ENCODE assay signal across 19 mouse cellular contexts in the genomic region with DNA sequence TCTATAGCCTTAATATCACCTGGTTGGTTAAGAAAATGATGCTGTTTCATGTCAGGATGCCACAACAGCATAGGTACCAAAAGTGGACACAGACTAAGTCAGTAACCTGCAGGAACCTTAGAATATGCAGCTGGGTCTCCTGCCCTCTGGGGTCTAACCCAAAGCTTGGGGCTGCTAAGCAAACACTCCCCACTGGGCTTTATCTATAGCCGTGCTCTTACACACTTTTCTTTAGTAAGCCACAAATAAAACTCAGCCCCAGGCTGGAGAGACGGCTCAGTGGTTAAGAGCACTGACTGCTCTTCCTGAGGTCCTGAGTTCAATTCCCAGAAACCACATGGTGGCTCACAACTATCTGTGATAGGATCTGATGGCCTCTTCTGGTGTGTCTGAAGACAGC. TPM values are rescaled to one million over a fixed set of nuclear protein-coding genes. Genes with fewer than 3 reads are reported as not detected.
A peak's percentile ranks its signal among the peaks of the same experiment; 100 is the strongest.
DNase-seq lines count a peak whose midpoint lies in the region; ATAC-seq and TF ChIP-seq lines count a peak whose summit lies in the region.
"Had no signal": no experiment of that assay in that cellular context is flagged by ENCODE, and none has a peak within 500 bp of the region (broad histone marks: within the 10 kb centered on the region; RNA-seq: fewer than 3 reads in every experiment).

No protein-coding gene starts in this region.

- WGBS in hindbrain, embryonic 13.5 days, result 79% methylated on average over 2 of the region's 2 CpGs
- 68% methylated on average over 2 of the region's 2 CpGs for WGBS in hindbrain, embryonic 10.5 days
- WGBS in liver, embryonic 13.5 days (ENCODE audit: insufficient replicate concordance), result 41% methylated on average over 2 of the region's 2 CpGs

- no peak for TF ChIP-seq POLR2A in MEL (IDR thresholded peaks at IDR 0.05; ENCODE audit: control insufficient read depth in 1 of 2, insufficient read depth in 1 of 2, low read depth in 1 of 2, low read length in 2 of 2, poor library complexity in 1 of 2)

- no peaks in the 10 kb centered on the region for H3K9me3 ChIP-seq in hindbrain, embryonic 13.5 days
- H3K9me3 ChIP-seq in hindbrain, embryonic 10.5 days, result no peaks in the 10 kb centered on the region
- H3K9me3 ChIP-seq in liver, embryonic 13.5 days (replicated peaks), result no peaks in the 10 kb centered on the region
- H3K9me3 ChIP-seq in MEL (replicated peaks; ENCODE audit: insufficient read depth, low read length), result no peaks in the 10 kb centered on the region
- H3K9me3 ChIP-seq: embryonic facial prominence, embryonic 13.5 days; forebrain, embryonic 12.5 days; heart, embryonic 13.5 days had no signal

- TF ChIP-seq EP300 in MEL (IDR thresholded peaks at IDR 0.05; ENCODE audit: low read depth in 1 of 2, low read length in 2 of 2), result no peak

- no peak for TF ChIP-seq RAD21 in MEL (IDR thresholded peaks at IDR 0.05; ENCODE audit: low read depth, low read length)

- no peak for DNase-seq in hindbrain, embryonic 10.5 days (ENCODE audit: low spot score)
- no peak for DNase-seq in liver, embryonic 13.5 days
- DNase-seq in liver (no peak), MEL (ENCODE audit: low read depth, low spot score) (peak; percentile 23)
- peak; percentile 16 for DNase-seq in induced T-regulatory cell, adult 2 months (ENCODE audit: low read depth)
- DNase-seq in right cerebral cortex, postnatal 36 days (ENCODE audit: low spot score in 2 of 2), result no peak
- DNase-seq: adrenal gland, adult 2 months; adrenal gland, postnatal 25 days; cerebellum, adult 18-20 months; cerebellum, adult 9-11 months; cerebellum, postnatal 36 days; gastrocnemius, postnatal 10 days; heart, postnatal 36 days had no signal

- peaks cover 18% of the 10 kb centered on the region for H3K36me3 ChIP-seq in hindbrain, embryonic 13.5 days
- H3K36me3 ChIP-seq in hindbrain, embryonic 10.5 days, result peaks cover 17% of the 10 kb centered on the region
- peaks cover 8% of the 10 kb centered on the region; the same call in 1 of the 2 replicates for H3K36me3 ChIP-seq in liver, embryonic 13.5 days
- peaks cover 0 to 14% of the 10 kb centered on the region in 2 experiments; a peak in 2 of 4 replicates for H3K36me3 ChIP-seq in MEL (ENCODE audit: control insufficient read depth in 1 of 2, insufficient read depth in 2 of 2, low read length in 2 of 2)

- no peak overlapping the region for H3K4me3 ChIP-seq in hindbrain, embryonic 13.5 days
- no peak overlapping the region; the same call in 1 of the 2 replicates for H3K4me3 ChIP-seq in hindbrain, embryonic 10.5 days
- no peak overlapping the region for H3K4me3 ChIP-seq in liver, embryonic 13.5 days (replicated peaks)
- no peak overlapping the region for H3K4me3 ChIP-seq in MEL (ENCODE audit: control insufficient read depth in 1 of 2, insufficient read depth in 1 of 2, low read depth in 2 of 2, low read length in 2 of 2)

- H3K27ac ChIP-seq in hindbrain, embryonic 13.5 days, result 0 out of 2 replicates have a peak overlapping the region, but pooled peaks have one; percentile 89
- H3K27ac ChIP-seq in hindbrain, embryonic 10.5 days, result no peak overlapping the region
- H3K27ac ChIP-seq in liver, embryonic 13.5 days, result peak overlapping the region; percentile 66
- no peak overlapping the region for H3K27ac ChIP-seq in MEL (ENCODE audit: control insufficient read depth, low read depth, low read length)

- H3K4me1 ChIP-seq in hindbrain, embryonic 13.5 days (replicated peaks), result peaks cover 24% of the 10 kb centered on the region
- H3K4me1 ChIP-seq in hindbrain, embryonic 10.5 days (replicated peaks), result peaks cover 26% of the 10 kb centered on the region
- peaks cover 31% of the 10 kb centered on the region for H3K4me1 ChIP-seq in liver, embryonic 13.5 days (replicated peaks)
- peaks cover 0 to 15% of the 10 kb centered on the region in 2 experiments; a peak in 2 of 4 replicates for H3K4me1 ChIP-seq in MEL (ENCODE audit: control insufficient read depth in 1 of 2, insufficient read depth in 2 of 2, low read length in 2 of 2)

- H3K79me2 ChIP-seq in MEL (ENCODE audit: control insufficient read depth, insufficient read depth, low read length, poor library complexity), result peaks cover 2% of the 10 kb centered on the region; the same call in 1 of the 2 replicates

- TF ChIP-seq CTCF in MEL (IDR thresholded peaks at IDR 0.05 in 2 of 3, conservative IDR thresholded peaks at IDR 0.05 in 1 of 3; ENCODE audit: control insufficient read depth in 1 of 3, insufficient read depth in 1 of 3, low read depth in 2 of 3, low read length in 3 of 3, poor library complexity in 1 of 3, severe bottlenecking in 1 of 3), result no peak

- no peaks in the 10 kb centered on the region for H3K27me3 ChIP-seq in hindbrain, embryonic 13.5 days
- no peaks in the 10 kb centered on the region for H3K27me3 ChIP-seq in hindbrain, embryonic 10.5 days (ENCODE audit: insufficient read depth, poor library complexity, severe bottlenecking)
- H3K27me3 ChIP-seq in liver, embryonic 13.5 days, result no peaks in the 10 kb centered on the region
- H3K27me3 ChIP-seq in MEL (ENCODE audit: control insufficient read depth in 1 of 2, insufficient read depth in 2 of 2, low read length in 2 of 2), result no peaks in the 10 kb centered on the region
- H3K27me3 ChIP-seq: CH12.LX; embryonic facial prominence, embryonic 13.5 days; forebrain, embryonic 12.5 days; heart, embryonic 13.5 days had no signal

- no peak for ATAC-seq in hindbrain, embryonic 13.5 days (ENCODE audit: low FRiP score)
- no peak for ATAC-seq in liver, embryonic 13.5 days (ENCODE audit: low read depth)
- ATAC-seq in megakaryocyte, adult 5-6 weeks (ENCODE audit: poor library complexity, severe bottlenecking), result no peak

- no peak overlapping the region for H3K4me2 ChIP-seq in hindbrain, embryonic 13.5 days
- no peak overlapping the region for H3K4me2 ChIP-seq in liver, embryonic 13.5 days

- H3K9ac ChIP-seq in hindbrain, embryonic 13.5 days, result no peak overlapping the region
- H3K9ac ChIP-seq in liver, embryonic 13.5 days, result no peak overlapping the region; the same call in 1 of the 2 replicates
- no peak overlapping the region for H3K9ac ChIP-seq in MEL (ENCODE audit: control insufficient read depth, low read depth, low read length, poor library complexity, severe bottlenecking)

TF ChIP-seq in MEL, 35 proteins besides CTCF, POLR2A, EP300 and RAD21:
- TF ChIP-seq TBP (IDR thresholded peaks at IDR 0.05; ENCODE audit: low read depth, low read length) (0 out of 2 replicates have a peak, but pooled peaks have one; percentile 30), SMC3 (IDR thresholded peaks at IDR 0.05; ENCODE audit: low read depth, low read length) (no peak)

RNA-seq across cellular contexts. Expression of a gene that starts 1.0 kb away (rescaled TPM):
- polyA plus RNA-seq in hindbrain, embryonic 13.5 days (2015; fragmentation: Nextera tagmentation; extraction: Ambion mirVana), result 50.5 and 55.3 TPM in 2 replicates
- polyA plus RNA-seq in hindbrain, embryonic 10.5 days (2016; fragmentation: Nextera tagmentation; extraction: Ambion mirVana), result 59.1 and 61.8 TPM in 2 replicates
- 14.9 and 16.9 TPM in 2 replicates for polyA plus RNA-seq in liver, embryonic 13.5 days (2015; fragmentation: Nextera tagmentation; extraction: Ambion mirVana)
- 38.5 and 48.0 TPM in 2 replicates for total RNA-seq in MEL (2012; rRNA removed)
- 10 to 100 TPM in 1 of 2 experiments, not detected in 1; 48.1 TPM for polyA plus RNA-seq in MEL (2012; ENCODE audit: insufficient read depth in 1 of 2, insufficient read length in 2 of 2, low read depth in 1 of 2, low replicate concordance in 2 of 2, missing spikeins in 1 of 2)
- 19.1 and 27.3 TPM in 2 replicates for total RNA-seq in megakaryocyte, adult 5-6 weeks (2015)
- 16.5 and 18.7 TPM in 2 replicates for total RNA-seq in megakaryocyte, adult 5-6 weeks (2017)

RNA-seq across cellular contexts. Expression of a gene that starts 20.0 kb away (rescaled TPM):
- polyA plus RNA-seq in hindbrain, embryonic 13.5 days (2015; fragmentation: Nextera tagmentation; extraction: Ambion mirVana), result 16.2 and 17.2 TPM in 2 replicates
- 14.2 and 17.0 TPM in 2 replicates for polyA plus RNA-seq in hindbrain, embryonic 10.5 days (2016; fragmentation: Nextera tagmentation; extraction: Ambion mirVana)
- 10.6 and 12.4 TPM in 2 replicates for polyA plus RNA-seq in liver, embryonic 13.5 days (2015; fragmentation: Nextera tagmentation; extraction: Ambion mirVana)
- total RNA-seq in MEL (2012; rRNA removed), result 7.6 and 9.0 TPM in 2 replicates
- 10 to 100 TPM in 1 of 2 experiments, not detected in 1; 14.3 TPM for polyA plus RNA-seq in MEL (2012; ENCODE audit: insufficient read depth in 1 of 2, insufficient read length in 2 of 2, low read depth in 1 of 2, low replicate concordance in 2 of 2, missing spikeins in 1 of 2)
- total RNA-seq in megakaryocyte, adult 5-6 weeks (2015), result 37.2 and 38.8 TPM in 2 replicates
- 36.1 and 38.3 TPM in 2 replicates for total RNA-seq in megakaryocyte, adult 5-6 weeks (2017)

RNA-seq across cellular contexts. Expression of a gene that starts 20.2 kb away (rescaled TPM):
- polyA plus RNA-seq in hindbrain, embryonic 13.5 days (2015; fragmentation: Nextera tagmentation; extraction: Ambion mirVana), result 42.3 and 43.2 TPM in 2 replicates
- 62.4 and 66.3 TPM in 2 replicates for polyA plus RNA-seq in hindbrain, embryonic 10.5 days (2016; fragmentation: Nextera tagmentation; extraction: Ambion mirVana)
- polyA plus RNA-seq in liver, embryonic 13.5 days (2015; fragmentation: Nextera tagmentation; extraction: Ambion mirVana), result 14.9 and 16.3 TPM in 2 replicates
- total RNA-seq in MEL (2012; rRNA removed), result 10.8 and 11.9 TPM in 2 replicates
- polyA plus RNA-seq in MEL (2012; ENCODE audit: insufficient read depth in 1 of 2, insufficient read length in 2 of 2, low read depth in 1 of 2, low replicate concordance in 2 of 2, missing spikeins in 1 of 2), result 10 to 100 TPM in 1 of 2 experiments, not detected in 1; 25.2 TPM
- 14.1 and 16.7 TPM in 2 replicates for total RNA-seq in megakaryocyte, adult 5-6 weeks (2015)
- 2.1 and 4.0 TPM in 2 replicates for total RNA-seq in megakaryocyte, adult 5-6 weeks (2017)

RNA-seq across cellular contexts. Expression of a gene that starts 31.1 kb away (rescaled TPM):
- 67.6 and 69.1 TPM in 2 replicates for polyA plus RNA-seq in hindbrain, embryonic 13.5 days (2015; fragmentation: Nextera tagmentation; extraction: Ambion mirVana)
- 62.4 and 63.2 TPM in 2 replicates for polyA plus RNA-seq in hindbrain, embryonic 10.5 days (2016; fragmentation: Nextera tagmentation; extraction: Ambion mirVana)
- polyA plus RNA-seq in liver, embryonic 13.5 days (2015; fragmentation: Nextera tagmentation; extraction: Ambion mirVana), result 33.7 and 36.2 TPM in 2 replicates
- 61.2 and 68.5 TPM in 2 replicates for total RNA-seq in MEL (2012; rRNA removed)
- polyA plus RNA-seq in MEL (2012; ENCODE audit: insufficient read depth in 1 of 2, insufficient read length in 2 of 2, low read depth in 1 of 2, low replicate concordance in 2 of 2, missing spikeins in 1 of 2), result 10 to 100 TPM in 1 of 2 experiments, not detected in 1; 74.6 TPM
- 46.9 and 51.5 TPM in 2 replicates for total RNA-seq in megakaryocyte, adult 5-6 weeks (2015)
- total RNA-seq in megakaryocyte, adult 5-6 weeks (2017), result 54.6 and 55.9 TPM in 2 replicates

RNA-seq across cellular contexts. Expression of a gene that starts 31.9 kb away (rescaled TPM):
- polyA plus RNA-seq in hindbrain, embryonic 13.5 days (2015; fragmentation: Nextera tagmentation; extraction: Ambion mirVana), result 49.0 and 52.8 TPM in 2 replicates
- 55.4 and 65.4 TPM in 2 replicates for polyA plus RNA-seq in hindbrain, embryonic 10.5 days (2016; fragmentation: Nextera tagmentation; extraction: Ambion mirVana)
- 9.7 and 13.5 TPM in 2 replicates for polyA plus RNA-seq in liver, embryonic 13.5 days (2015; fragmentation: Nextera tagmentation; extraction: Ambion mirVana)
- 36.2 and 36.9 TPM in 2 replicates for total RNA-seq in MEL (2012; rRNA removed)
- 100 to 1,000 TPM in 1 of 2 experiments, 10 to 100 TPM in 1; 69.8 to 183 TPM for polyA plus RNA-seq in MEL (2012; ENCODE audit: insufficient read depth in 1 of 2, insufficient read length in 2 of 2, low read depth in 1 of 2, low replicate concordance in 2 of 2, missing spikeins in 1 of 2)
- 56.3 and 57.1 TPM in 2 replicates for total RNA-seq in megakaryocyte, adult 5-6 weeks (2015)
- total RNA-seq in megakaryocyte, adult 5-6 weeks (2017), result 35.9 and 42.2 TPM in 2 replicates

Comparison
In these comparisons a context has a peak if more than half of its experiments do, and no peak if none do; other contexts are left out.
1. H3K27ac ChIP-seq: peak in hindbrain, embryonic 13.5 days (single experiment) and liver, embryonic 13.5 days (single experiment); none in hindbrain, embryonic 10.5 days (single experiment) and MEL (single experiment).
2. DNase-seq: peak in MEL (single experiment) and induced T-regulatory cell, adult 2 months (single experiment); none in hindbrain, embryonic 10.5 days (single experiment), liver, embryonic 13.5 days (single experiment), liver (single experiment) and right cerebral cortex, postnatal 36 days (0 of 2).